Mouse (Mus musculus): ENCODE measurements around the gene Limch1. TPM values are rescaled to one million over a fixed set of nuclear protein-coding genes. Genes with fewer than 3 reads are reported as not detected.

Limch1 gene
- polyA plus RNA-seq, 1 experiment, result 4.2 TPM

DNA sequence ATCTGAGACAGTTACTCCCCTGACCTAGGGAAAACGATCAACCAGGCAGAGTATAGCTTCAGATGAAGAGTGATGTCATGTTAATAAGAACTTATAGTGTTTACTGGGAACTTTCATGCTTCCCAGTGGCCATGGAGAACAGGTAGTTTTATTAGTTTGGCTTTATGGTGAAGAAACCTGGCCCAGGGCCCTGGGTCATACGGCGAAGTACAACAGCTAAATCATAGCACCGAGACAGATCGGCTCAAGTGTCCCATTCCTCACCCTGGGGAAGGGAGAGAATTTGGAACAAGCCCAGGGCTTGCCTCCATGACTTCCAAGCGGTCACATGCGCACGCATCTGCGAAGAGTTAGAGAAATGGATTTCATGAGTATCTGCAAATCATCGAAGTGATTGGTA lies 84.6 kb downstream of the Limch1 start:
- DNase-seq (ENCODE audit: low spot score), result no peak

DNA sequence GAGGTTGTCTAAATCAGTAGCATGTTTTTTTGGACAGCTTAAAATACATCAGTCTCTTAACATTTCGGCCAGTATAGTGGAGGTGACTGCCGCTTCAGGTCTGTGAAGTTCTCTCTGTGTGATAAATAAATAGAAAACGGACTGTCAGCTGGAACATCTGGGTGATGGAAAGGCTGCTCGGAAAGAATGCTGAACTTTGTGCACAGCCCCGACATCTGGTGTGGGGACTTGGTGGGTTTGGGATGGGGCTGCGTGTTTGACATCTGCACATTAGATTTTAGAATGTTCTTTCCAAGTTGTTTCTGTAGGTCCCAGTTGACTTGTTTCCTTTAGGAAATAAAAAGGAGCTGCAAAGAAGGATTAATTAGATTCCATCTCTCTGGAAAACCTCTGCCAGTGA lies 89.1 kb downstream of the Limch1 start:
- DNase-seq (ENCODE audit: low spot score), result no peak

DNA sequence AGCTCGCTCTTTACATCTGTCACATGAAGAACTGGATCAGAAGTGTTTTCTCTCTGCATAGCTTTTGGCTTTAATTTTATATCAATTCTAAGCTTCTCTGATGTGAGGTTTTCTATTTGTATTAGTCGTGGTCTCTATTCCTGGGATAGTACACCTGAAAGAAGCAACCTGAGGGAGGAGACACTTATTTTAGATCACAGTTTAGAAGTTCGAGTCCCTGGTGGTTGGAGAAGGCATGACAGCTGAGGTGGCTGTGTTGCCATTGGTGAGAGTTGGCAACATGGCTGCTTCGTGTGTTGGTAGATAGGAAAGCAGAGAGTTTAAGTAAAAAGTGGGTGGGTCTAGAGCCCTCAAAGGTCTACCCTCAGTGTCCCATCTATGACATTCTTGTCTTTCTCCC lies 91.3 kb downstream of the Limch1 start:
- DNase-seq (ENCODE audit: low spot score), result no peak

DNA sequence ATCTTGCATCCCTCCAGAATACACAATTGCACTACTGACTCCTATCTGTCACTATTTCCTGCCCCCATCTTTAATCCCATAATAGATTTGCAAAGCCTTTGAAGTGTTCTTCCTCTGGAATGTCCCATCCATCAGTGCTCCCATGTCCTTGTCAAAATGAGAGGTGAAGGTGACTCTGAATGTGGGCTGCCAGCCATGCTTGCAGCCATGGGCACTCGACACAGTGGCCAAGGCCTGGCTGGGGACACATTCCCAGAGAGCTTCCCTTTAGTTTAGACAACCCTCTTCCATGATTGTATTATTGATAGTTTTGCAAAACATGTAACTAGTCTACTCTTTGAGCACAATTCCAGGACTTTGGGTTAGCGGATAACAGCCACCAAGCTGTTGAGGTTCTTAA lies 96.3 kb downstream of the Limch1 start:
- no peak for DNase-seq (ENCODE audit: low spot score)

DNA sequence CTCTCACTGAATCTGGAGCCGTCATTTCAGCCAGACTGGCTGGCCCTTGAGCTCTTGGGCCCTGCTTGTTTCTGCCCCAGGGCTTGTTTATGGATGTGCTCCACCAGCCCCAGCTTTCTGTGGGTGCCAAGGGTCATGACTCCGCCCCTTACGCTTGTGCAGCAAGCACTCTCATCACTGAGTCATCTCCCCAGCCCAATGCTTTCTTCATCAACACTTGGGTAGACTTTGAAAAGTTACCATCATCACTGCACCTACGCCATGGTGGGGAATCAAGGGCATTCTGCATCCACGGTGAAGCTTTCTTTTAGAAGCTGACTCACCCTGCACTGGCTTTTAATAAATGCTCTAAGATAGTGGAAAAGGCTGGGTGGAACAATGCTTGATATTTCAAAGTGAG lies 97.1 kb downstream of the Limch1 start:
- DNase-seq (ENCODE audit: low spot score), result no peak

DNA sequence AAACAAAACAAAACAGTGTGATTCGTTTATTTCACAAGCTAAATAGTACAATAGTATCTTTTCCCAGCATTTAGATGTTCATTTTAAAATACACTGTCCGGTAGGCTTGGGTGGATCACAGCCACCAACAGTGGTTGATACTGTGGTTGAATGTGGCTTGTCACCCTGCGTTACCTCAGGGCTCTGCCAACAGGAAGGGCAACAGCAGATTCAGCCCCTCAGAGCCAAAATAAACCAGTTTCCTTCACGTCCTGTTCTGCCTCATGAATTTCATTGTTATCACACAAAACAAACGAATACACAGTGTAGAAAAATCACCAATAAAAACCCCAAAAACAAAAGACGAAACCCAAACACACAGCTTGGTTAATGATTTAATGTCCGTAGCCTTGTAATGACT lies 102.5 kb downstream of the Limch1 start:
- DNase-seq (ENCODE audit: low spot score), result no peak

DNA sequence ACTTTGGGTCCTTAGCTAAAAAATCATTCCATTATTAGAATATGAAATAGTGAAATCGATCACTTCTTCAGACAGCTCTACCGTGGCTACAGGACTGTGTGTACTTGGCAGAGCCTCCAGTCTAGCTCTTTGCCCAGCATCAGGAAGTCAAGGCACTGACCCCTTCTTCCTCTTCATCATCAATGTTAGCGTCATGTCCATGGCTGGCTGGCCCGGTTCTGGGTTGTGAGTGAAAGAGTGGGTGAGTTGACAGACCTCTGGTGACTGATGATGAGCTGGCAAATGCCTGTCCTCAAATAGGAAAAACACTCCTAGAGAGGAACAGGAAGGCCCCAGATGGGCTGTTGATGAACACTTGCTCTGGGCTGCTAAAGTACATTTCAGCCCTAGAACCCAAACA lies 103.5 kb downstream of the Limch1 start:
- DNase-seq (ENCODE audit: low spot score), result no peak

DNA sequence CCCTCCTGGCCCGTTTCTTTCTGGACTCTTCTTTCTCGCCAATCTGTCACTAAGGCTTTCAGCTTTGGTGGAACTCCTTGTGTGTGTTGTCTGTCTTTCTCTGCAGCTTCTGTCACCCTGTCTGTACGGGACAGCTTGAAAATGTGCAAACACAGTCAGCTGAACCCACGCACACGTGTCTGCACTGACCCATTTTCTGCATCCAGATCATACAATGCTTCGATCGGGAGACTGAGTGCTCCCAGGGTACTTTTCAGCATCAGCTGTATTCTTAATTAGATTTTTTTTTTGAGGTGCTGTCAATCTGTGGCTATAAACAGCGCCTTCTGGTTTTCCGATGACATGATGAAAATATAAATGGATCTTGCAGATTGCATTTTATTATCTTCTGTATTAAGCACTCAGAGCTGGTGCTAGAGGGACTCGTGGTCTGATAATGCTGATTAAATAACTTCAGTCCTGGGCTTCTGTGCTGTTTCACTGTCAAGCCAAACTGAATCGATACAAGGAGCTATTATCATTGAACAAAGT lies 105.2 kb downstream of the Limch1 start:
- no peak for DNase-seq (ENCODE audit: low spot score)

DNA sequence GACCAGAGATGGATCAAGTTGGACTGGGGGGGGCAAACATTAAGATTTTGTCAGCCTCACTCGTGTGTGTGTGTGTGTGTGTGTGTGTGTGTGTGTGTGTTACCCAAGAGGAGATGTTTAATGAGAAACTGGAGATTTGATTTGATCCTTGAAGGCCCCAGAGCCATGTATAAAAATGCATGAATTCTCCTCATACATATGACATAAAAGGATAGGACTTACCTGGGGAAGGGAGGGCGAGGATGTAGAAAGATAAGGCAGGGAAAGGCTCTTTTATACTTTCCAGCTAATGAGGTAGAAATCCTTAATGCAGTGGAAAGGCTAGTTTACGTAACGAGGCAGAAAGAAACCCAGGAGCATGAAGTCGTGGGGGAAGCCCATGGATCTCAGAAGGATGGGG lies 106.1 kb downstream of the Limch1 start:
- no peak for DNase-seq (ENCODE audit: low spot score)

DNA sequence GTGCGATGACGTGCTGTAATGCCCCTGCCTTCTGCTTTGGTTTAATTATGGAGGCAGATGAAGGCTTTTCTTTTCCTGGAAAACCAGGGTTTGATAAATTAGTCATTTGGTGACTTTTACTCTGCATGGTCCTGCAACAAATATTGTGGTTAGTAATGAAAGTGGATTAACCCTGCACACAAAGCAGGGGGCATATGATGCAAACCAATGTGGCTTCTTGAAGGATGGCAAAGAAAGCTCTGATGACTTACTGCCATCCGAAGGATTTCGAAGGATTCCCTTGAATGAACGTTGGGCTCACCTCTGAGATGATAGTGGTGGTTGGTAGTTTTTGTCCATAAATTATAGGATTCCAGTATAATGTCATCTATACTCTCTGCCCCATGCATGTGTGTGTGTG lies 108.6 kb downstream of the Limch1 start:
- DNase-seq (ENCODE audit: low spot score), result no peak

DNA sequence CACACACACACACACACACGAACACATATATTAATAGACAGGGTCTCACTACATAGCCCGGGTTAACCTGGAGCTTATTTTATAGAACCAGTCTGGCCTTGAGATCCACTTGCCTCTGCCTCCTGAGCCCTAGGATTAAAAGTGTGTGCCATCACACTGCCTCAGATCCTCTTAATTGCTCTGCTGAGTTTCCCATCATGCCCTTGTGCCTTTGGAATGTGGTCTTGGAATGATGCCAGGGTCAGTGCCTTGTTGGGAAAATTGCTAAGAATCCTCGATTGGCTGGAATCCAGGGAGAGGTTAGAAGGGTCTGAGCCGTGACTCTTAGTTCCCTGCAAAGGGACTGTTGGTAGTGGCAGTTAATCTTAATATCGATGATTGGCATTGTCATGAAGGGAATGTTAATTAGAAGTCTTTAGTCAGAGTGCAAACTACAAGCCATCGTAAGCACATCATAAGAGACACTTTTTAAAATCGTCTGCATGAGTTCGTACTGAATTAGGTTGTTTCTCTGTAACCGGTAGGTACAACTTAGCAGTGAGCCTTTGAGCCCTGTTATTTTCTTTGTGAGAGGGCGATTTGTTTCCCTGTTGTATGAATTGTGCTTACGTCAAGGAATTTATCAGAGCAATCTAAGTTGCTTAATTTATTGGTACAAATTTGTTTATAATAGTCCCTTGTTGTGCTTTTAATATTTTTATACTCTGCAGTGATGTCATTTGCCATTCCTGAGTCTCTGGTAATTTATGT lies 109.9 kb downstream of the Limch1 start:
- DNase-seq (ENCODE audit: low spot score), result no peak

DNA sequence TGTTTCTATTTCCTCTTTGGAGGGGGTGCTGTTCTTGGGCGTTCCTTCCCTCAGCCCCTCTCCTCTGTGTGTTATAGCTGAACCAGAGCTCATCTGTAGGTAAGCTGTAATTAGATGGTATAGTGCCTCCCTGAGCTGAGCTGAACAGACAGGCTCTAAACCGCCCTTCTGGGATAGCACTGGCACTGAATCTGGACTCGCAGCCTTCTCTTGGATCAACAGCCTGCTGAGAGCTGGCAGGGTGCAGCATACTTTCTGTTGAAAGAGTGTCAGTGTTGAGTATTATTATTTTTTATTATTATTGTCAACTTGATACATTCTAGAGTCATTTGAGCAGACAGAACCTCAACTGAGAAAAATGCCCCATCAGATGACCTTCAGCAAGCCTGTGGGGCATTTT lies 113.9 kb downstream of the Limch1 start:
- no peak for DNase-seq (ENCODE audit: low spot score)

DNA sequence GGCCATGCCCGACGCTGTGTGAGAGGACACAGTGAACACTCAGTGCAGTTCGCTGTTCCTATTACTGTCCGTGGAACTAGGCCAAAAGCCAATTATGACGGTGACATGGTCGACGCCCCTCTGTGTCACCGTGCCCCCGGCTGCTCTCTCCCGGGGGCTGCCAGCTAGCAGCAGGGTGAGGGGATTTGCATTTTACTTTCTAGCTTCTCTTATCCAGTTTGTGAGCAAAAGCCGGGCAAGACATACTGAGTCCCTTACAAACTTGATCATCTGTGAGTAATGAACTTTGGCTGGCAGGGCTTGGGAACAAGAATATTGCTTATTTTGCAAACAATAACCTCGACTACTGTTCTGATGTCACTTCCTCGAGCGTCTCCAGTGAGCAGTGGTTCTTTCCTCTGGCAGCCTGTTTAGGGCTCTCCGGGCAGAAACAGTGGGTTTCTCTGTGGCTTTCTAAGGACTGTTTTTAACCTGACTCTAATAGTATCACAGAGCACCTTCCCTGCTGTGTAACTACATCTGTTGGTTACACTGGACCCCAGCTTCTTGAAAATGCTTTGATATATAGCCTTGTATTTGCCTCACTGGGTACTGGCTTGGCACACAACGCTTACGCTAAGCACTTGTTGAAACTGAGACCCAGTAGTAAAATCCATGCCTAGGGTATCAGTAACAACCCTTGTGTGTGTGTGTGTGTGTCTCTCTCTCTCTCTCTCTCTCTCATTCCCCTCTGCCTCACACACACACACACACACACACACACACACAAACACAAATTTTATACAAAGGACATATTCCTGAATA lies 115.8 kb downstream of the Limch1 start:
- no peak for DNase-seq (ENCODE audit: low spot score)

DNA sequence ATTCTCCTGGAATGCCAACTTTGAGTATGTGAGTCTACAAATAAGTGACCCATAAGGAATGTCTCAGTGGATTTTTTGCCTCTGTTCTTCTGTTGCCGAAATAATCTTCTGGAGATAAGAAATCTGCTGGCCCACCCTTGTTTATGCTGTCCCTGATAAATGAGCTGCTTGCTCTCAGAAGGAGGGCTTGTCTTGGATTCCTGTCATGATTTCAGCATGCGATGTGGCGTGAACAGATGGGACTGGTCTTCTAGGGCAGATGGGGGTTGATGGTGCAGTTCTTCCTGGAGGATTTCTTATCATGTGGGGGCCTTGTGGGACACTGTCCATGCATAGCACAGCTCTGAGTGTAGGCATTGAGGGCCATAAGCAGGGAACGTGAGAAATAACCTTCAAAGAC lies 116.5 kb downstream of the Limch1 start:
- DNase-seq (ENCODE audit: low spot score), result no peak

DNA sequence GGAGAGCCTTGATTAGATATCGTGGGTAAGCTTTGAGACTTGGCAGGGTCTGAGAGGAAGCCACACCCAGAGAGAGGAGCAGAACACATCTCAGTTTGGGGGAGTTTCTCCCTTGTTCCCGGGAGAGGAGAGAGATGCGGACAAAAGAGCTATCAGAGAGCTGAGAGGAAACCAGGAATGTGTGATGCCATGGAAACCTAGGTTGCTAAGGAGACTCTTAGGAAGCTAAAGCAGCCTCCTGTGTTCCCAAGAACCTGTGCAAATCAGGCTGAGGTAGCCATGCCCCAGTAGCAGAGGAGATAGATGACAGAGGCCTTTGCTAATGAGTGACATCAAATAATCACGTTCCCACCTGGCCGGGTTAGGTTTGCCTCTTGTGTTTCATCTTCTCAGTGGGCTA lies 119.6 kb downstream of the Limch1 start:
- DNase-seq (ENCODE audit: low spot score), result no peak

DNA sequence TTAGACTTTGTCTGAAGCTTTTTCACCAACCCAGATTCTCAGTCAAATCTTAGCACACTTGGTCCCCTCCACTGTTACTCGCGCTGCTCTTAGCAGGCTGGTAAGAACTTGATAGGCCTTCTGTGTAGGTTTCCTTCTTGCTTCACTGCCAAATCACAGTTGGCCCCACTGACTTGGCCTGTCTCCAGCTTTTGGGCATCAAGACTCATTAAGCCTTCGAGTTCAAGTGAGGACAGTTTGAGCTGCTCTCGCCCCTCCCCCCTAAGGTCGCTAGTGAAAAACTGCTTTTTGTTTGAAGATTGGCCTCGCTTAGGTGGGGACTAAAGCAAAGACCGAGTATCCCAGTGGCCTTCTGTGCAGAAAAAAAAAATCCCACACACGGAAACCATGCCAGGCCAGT lies 120.4 kb downstream of the Limch1 start:
- DNase-seq (ENCODE audit: low spot score), result no peak

DNA sequence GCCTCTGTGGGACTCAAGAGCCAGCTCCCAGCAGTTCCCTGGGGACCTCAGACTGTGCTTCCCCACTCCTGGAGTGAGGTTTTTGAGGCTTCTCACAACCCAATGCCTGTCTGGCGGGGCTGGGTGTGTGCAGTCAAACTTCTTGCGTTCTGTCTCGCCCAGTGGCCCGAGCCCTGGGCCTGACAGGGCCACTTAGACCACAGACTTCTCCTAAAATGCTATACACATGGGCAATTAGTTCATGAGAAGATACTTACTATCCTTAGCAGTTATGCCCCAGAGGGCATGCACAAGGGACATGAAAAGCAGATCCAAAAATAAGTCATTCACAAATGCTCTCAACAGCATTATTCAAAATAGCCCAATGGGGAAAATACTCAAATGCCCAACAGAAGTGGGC lies 123.9 kb downstream of the Limch1 start:
- DNase-seq (ENCODE audit: low spot score), result no peak

DNA sequence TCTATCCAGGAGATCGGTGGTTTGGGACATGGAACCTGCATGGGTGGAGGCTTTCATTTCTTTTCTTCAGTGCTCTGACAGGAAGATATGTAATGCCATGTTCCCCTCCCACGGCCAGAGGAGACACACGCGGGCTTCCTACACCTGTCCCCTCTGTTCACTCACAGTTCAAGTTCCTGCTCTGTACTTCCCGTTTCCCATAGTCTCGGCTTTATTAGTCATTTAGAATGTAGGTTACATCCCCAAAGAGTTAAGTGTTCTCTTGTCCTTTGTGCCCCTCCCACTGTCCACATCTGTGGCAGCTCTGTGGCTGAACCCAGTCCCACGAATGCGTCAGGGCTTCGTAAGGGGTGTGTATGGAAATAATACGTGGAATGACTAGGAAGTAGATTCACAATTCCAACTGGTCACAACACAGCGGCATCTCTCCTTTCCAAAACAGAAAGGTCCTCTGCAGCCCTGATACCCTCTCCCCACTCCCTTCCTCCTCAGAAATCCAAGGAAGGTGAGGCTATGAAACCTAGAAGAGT lies 126.0 kb downstream of the Limch1 start:
- DNase-seq (ENCODE audit: low spot score), result no peak

DNA sequence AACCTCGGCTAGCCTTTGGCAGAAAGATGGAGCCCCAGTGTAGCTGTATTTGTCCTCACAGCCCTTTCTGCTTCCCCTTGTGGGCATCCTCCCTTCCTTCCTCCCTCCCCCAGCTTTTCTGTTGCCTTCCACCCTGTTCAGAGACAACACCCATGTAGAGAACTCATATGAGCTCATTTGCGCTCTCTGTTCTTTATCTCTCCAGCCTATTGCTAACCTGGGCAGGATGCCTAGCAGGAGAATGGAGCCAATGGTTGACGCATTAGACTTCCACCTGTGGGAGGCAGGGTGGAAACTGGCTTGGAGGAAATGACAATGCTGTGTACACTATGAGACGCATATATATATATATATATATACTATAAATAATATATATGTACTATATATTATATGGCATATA lies 126.4 kb downstream of the Limch1 start:
- DNase-seq (ENCODE audit: low spot score), result no peak

DNA sequence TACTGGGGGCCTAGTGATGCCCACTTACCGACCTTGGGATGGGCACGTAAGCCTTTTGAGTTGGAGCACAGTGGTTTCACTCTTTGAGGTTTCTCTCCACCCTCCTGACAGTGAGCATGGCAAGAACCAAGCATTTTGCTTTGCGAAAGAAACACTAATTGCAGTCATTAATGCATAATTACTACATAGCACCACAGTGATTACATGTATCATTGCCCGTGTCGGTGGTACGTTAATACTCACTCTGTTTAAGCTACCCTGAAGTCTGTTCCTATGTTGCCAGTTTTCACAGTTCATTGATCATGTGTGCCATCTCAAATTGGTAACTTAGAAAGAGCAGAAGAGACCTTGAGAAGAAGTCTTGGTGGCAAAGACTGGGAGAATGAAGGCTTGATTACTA lies 127.1 kb downstream of the Limch1 start:
- DNase-seq (ENCODE audit: low spot score), result no peak

DNA sequence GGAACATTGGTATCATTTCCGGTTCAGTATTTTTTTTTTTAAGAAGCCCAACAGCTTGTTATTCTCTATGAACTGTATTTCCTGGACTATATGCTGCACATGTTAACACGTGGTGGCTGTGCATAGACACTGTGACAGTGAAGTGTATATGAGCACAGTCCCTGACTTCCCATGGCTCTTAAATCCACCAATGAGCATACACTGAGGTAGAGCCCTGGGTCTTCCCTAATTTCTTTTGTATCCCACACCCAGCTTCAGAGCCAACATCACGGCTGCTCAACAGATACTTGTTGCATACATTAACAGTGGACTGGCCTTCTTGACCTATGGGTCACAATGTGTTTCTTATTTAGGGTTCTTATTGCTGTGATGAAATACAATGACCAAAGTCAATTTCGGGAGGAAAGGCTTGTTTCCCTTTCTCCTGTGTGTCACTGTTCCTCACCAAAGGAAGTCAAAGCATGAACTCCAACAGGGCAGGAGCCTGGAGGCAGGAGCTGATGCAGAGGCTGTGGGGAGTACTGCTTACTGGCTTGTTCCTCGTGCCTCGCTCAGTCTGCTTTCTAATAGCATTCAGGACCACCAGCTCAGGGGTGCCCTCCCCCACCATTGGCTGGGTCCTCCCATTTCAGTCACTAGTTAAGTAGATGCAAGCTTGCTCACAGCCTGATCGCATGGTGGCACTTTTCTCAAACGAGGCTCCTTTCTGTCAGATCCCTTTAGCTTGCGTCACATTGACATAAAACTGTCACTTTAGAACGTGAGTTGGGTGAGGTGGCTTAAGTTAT lies 130.6 kb downstream of the Limch1 start:
- DNase-seq (ENCODE audit: low spot score), result no peak

DNA sequence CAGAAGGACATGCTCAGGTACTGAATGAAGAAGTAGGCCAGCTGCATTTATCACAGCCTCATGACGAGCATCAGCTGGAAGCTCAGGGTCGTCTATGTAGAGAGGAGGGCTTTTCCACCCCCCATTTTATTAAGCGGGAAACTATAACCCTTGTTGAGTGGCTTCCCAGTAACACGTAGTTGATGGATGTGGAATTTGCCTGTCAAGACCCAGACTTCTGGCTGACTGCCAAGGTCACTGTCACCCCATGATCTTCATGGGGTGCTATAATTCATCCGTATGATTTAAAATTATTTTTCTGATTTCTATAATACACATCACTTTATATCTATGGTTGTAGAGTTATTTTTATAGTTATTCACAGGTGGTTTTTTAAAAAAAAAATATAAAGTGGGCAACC lies 131.4 kb downstream of the Limch1 start:
- DNase-seq (ENCODE audit: low spot score), result no peak
